Mouse (Mus musculus) naive thymus-derived CD4-positive, alpha-beta T cell, adult 2 months (primary cell): ENCODE results near the gene Snx8.

Experiments used
- DNase-seq: peaks from one replicate; pipeline ENCODE4 v3.0.0-alpha.2; 2011; ENCODE audit warnings: low read depth

Snx8 gene

GRCm38 (mm10) chr5:140388588-140389576 lies at the start of gene Snx8:
Gene Snx8, minus strand, starts transcription at chr5:140389262.
- DNase-seq: peak; percentile 81

GRCm38 (mm10) chr5:140425016-140425783 lies 36.1 kb upstream of the Snx8 start:
- DNase-seq: no peak

DNA sequence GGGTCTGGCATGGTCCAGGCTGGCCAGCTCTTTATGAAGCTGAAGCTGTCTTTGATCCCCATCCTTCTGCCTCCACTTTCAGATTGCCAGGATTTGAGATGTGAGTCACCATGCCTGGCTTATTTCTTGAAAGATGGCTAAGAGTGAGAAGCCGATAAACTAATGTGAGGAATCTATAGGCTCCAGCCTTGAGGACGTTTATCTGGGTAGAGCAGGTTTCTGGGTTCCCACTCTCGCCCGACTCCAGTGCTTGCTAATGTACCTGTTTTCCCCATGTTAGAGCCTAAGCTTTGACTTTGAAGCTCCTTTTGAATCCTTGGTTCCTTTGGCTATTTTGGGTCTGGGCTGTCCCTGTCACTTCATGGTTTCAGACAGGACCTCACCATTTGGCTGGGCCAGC lies 31.6 kb upstream of the Snx8 start:
- DNase-seq: no peak

GRCm38 (mm10) chr5:140419442-140420080 lies 30.5 kb upstream of the Snx8 start:
- no peak for DNase-seq

- peak; percentile 96 for DNase-seq
Measured at GRCm38 (mm10) chr5:140418489-140419441, 29.7 kb upstream of the Snx8 start, which contains the start of gene Eif3b. Gene Eif3b, plus strand, starts transcription at chr5:140419328.

DNA sequence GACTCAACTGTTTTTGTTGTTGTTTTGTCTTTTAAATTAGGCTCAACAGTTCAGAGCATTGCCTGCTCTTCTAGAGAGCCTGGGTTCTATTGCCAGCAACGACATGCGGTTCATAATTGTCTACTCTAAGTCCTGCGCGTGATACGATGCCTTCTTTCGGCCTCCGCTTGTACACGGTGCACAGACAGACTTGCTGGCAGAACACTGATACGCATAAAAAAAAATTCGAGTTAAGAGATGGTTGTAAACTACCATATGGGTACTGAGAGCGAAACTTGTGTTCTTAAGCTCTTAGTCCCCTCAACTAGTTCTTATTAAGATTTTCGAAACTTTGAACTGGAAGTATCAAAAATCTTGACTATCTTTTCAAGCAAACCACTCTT lies 29.0 kb upstream of the Snx8 start:
- DNase-seq: no peak

GRCm38 (mm10) chr5:140414647-140415046 lies 25.6 kb upstream of the Snx8 start:
- DNase-seq: no peak

DNA sequence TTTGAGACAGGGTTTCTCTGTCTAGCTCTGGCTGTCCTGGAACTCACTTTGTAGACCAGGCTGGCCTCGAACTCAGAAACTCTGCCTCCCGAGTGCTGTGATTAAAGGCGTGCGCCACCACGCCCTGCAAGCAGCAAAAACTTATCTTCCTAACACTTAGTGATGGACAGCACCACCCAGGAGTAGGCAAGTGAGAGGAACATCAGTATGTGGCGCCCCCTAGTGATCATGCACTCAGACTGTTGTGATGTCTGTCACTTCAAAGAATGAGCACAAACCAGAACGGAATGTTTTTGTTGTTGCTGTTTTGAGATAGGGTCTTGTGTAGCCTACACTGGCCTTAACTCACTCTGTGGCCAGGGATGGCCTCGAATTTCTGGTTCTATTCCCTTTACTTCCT lies 22.3 kb upstream of the Snx8 start:
- peak; percentile 77 for DNase-seq

DNA sequence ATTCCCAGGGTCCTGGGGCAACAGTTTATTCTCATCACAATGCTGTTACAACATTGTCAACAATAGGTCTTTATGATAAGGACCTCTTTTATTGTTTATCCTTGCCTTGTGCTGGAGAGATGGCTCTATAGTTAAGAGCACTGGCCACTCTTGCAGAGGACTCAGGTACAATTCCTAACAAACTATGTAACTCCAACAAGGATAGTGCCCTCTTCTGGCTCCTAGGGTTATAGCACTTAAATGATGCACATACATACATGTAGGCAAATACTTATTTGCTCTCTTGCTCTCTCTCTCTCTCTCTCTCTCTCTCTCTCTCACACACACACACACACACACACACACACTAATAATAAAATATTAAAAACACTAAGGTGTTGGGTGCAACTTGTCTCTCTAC lies 19.7 kb upstream of the Snx8 start:
- no peak for DNase-seq

GRCm38 (mm10) chr5:140406666-140407065 lies 17.6 kb upstream of the Snx8 start:
- no peak for DNase-seq

DNA sequence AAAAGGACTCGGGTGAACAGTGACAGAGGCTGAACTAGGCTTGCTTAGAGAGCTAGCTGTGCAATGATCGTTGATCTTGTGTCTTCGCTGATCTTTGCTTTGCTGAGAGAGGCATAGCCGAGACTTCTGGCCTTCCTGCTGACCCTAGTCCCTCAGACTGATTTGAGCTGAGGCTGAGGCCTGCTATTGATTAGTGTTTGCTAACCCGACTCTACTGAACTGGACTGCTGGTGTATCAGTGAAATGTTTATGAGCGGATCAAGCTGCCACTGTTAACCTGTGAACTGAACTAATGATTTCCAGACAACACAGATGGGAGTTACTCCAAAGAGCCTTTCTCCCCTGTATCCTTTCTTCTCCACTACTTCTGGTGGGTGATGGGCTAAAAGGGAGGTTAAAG lies 16.1 kb upstream of the Snx8 start:
- DNase-seq: no peak

- no peak for DNase-seq
Measured at GRCm38 (mm10) chr5:140402640-140403270, 13.7 kb upstream of the Snx8 start.

GRCm38 (mm10) chr5:140396166-140396940 lies 7.3 kb upstream of the Snx8 start:
- peak; percentile 54 for DNase-seq

DNA sequence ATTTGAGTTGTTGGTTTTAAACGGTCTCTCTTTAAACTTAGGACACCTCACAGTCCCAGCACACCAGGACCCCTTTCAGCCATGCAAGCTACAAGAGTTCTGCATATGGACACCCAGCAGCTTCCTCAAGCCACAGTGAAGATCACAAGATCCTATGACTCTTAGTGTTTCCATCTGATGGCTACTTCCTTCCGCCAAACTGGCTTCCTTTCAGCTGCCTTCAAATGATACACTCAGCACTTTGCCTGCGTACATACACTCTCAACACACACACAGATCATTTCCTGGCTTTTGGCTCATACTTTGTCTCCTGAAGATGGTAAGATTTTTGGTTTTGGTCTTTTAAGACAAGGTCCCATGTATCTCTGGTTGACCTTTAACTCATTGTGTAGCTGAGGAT lies 3.6 kb upstream of the Snx8 start:
- no peak for DNase-seq

DNA sequence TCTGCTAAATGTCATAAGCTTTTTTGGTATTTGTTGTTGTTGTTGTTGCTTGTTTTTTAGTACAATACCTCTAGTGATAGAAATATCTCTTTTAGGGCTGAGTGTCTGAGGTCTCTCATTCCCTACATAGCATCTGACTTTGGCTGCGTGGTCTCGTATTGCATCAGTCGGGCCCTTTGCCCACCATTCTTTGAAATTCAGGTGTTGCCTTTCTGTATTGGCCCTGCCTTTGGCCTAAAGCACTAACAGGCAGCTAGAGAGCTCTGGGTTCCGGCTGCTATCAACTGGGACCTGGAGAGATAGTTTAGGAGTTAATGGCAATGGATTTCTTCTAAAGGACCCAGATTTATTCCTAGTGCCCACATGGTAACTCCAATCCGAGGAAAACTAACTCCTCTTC lies 2.9 kb upstream of the Snx8 start:
- no peak for DNase-seq

GRCm38 (mm10) chr5:140391435-140391834 lies 2.4 kb upstream of the Snx8 start:
- DNase-seq: no peak

- peak; percentile 14 for DNase-seq
Measured at GRCm38 (mm10) chr5:140389647-140390046, 585 bp upstream of the Snx8 start.

- no peak for DNase-seq
Measured at GRCm38 (mm10) chr5:140387816-140388510, 1.1 kb downstream of the Snx8 start.

DNA sequence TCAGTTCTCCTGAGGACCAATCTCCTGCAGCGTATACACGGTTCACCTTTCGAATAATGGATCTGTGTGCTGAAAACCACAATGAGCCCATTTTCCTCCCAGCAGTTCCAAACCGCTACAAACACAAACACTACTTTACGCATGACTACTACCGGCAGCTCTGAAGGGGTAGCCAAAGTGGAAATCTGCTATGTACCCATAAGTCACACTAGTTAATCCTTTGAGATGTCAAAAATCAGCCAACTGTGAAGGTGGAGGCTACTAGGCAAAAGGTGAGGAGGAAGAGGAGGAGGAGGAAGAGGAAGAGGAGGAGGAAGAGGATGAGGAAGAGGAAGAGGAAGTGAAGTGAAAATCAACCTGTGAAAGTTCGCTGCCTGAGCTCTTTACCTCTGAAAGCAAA lies 1.8 kb downstream of the Snx8 start:
- no peak for DNase-seq
